Mouse (Mus musculus) CH12.LX (cell line): ENCODE measurements around the gene Cdkn2d.
"Not testable (repeated sequence)": the region's sequence is repeated elsewhere in the genome, so short reads cannot be mapped to it uniquely, and the experiment has no call there.

ENCODE experiments used
- CHD1 ChIP-seq: IDR thresholded peaks from 2 replicates; pipeline ENCODE4 v1.6.1; 2012; ENCODE audit warnings: low read depth, low read length, improper control_type of control experiment, inconsistent platforms
- CTCF ChIP-seq, 2 experiments: IDR thresholded peaks in 1 of 2; conservative IDR thresholded peaks in 1 of 2; 2 replicates each; pipeline ENCODE4 v1.5.1; 2011 to 2012; ENCODE audit warnings: low read depth in 2 of 2, low read length in 2 of 2, improper control_type of control experiment in 1 of 2, inconsistent platforms in 1 of 2, mild to moderate bottlenecking in 1 of 2, moderate library complexity in 1 of 2
- E2F4 ChIP-seq: IDR thresholded peaks from 2 replicates; pipeline ENCODE4 v1.6.1; 2011; ENCODE audit warnings: low read depth, low read length, improper control_type of control experiment; ENCODE audit not compliant: insufficient replicate concordance
- ELF1 ChIP-seq: IDR thresholded peaks from 2 replicates; pipeline ENCODE4 v1.6.1; 2014; ENCODE audit warnings: low read depth, mild to moderate bottlenecking, inconsistent platforms, low read length, improper control_type of control experiment
- ETS1 ChIP-seq: conservative IDR thresholded peaks from 2 replicates; pipeline ENCODE4 v1.6.1; 2012; ENCODE audit warnings: low read depth, mild to moderate bottlenecking, inconsistent platforms, low read length, improper control_type of control experiment, moderate library complexity
- GABPA ChIP-seq: IDR thresholded peaks from 2 replicates; pipeline ENCODE4 v1.6.1; 2012; ENCODE audit warnings: low read depth, low read length, improper control_type of control experiment, inconsistent platforms; ENCODE audit not compliant: insufficient replicate concordance
- POLR2A ChIP-seq: IDR thresholded peaks from 2 replicates; pipeline ENCODE4 v1.6.1; 2011; ENCODE audit warnings: low read depth, mild to moderate bottlenecking, improper control_type of control experiment, low read length
- SIN3A ChIP-seq: IDR thresholded peaks from 2 replicates; pipeline ENCODE4 v1.6.1; 2012; ENCODE audit warnings: low read length, improper control_type of control experiment, inconsistent platforms
- TBP ChIP-seq: conservative IDR thresholded peaks from 2 replicates; pipeline ENCODE4 v1.6.1; 2011; ENCODE audit warnings: low read depth, low read length, improper control_type of control experiment
- TCF12 ChIP-seq: IDR thresholded peaks from 2 replicates; pipeline ENCODE4 v1.6.1; 2014; ENCODE audit warnings: low read depth, mild to moderate bottlenecking, inconsistent platforms, low read length, improper control_type of control experiment

- not testable (repeated sequence) for TF ChIP-seq ETS1; SIN3A; CTCF (conservative IDR thresholded peaks at IDR 0.05 in 1 of 2, IDR thresholded peaks at IDR 0.05 in 1 of 2; ENCODE audit: low read depth in 2 of 2, low read length in 2 of 2); TCF12; GABPA; POLR2A; CHD1; ELF1; TBP; E2F4
Observed at GRCm38 (mm10) chr9:21322917-21323297, 31.7 kb upstream of the Cdkn2d start.
